Mouse (Mus musculus) B cell, adult 2 months (primary cell): ENCODE data around the gene Ankrd1.

Experiments used
- DNase-seq, 2 experiments: peaks; one replicate each; pipeline ENCODE4 v3.0.0; 2022

Gene Ankrd1

GRCm38 (mm10) chr19:36119783-36120471, at the start of gene Ankrd1:
Ankrd1 (minus strand) TSS chr19:36120099.
- no peak for DNase-seq

- no peak for DNase-seq
Observed at GRCm38 (mm10) chr19:36169101-36169500, 49.2 kb upstream of the Ankrd1 start.

GRCm38 (mm10) chr19:36168121-36168520, 48.2 kb upstream of the Ankrd1 start:
- no peak for DNase-seq

- no peak for DNase-seq
Observed at GRCm38 (mm10) chr19:36167291-36167896, 47.5 kb upstream of the Ankrd1 start.

GRCm38 (mm10) chr19:36166401-36167160, 46.7 kb upstream of the Ankrd1 start:
- no peak for DNase-seq

GRCm38 (mm10) chr19:36165351-36165750, 45.5 kb upstream of the Ankrd1 start:
- no peak for DNase-seq

- no peak for DNase-seq
Observed at GRCm38 (mm10) chr19:36150241-36151007, 30.5 kb upstream of the Ankrd1 start.

GRCm38 (mm10) chr19:36148578-36148977, 28.7 kb upstream of the Ankrd1 start:
- no peak for DNase-seq

- no peak for DNase-seq
Observed at GRCm38 (mm10) chr19:36143571-36143970, 23.7 kb upstream of the Ankrd1 start.

- no peak for DNase-seq
Observed at GRCm38 (mm10) chr19:36133731-36134130, 13.8 kb upstream of the Ankrd1 start.

- DNase-seq, result no peak
Observed at GRCm38 (mm10) chr19:36133064-36133463, 13.2 kb upstream of the Ankrd1 start.

- no peak for DNase-seq
Observed at GRCm38 (mm10) chr19:36131990-36132389, 12.1 kb upstream of the Ankrd1 start.

GRCm38 (mm10) chr19:36130181-36130580, 10.3 kb upstream of the Ankrd1 start:
- DNase-seq, result no peak

GRCm38 (mm10) chr19:36129643-36130042, 9.7 kb upstream of the Ankrd1 start:
- DNase-seq, result no peak

GRCm38 (mm10) chr19:36129213-36129612, 9.3 kb upstream of the Ankrd1 start:
- no peak for DNase-seq

- no peak for DNase-seq
Observed at GRCm38 (mm10) chr19:36128440-36128839, 8.5 kb upstream of the Ankrd1 start.

- DNase-seq, result no peak
Observed at GRCm38 (mm10) chr19:36124203-36124602, 4.3 kb upstream of the Ankrd1 start.

- no peak for DNase-seq
Observed at GRCm38 (mm10) chr19:36119219-36119618, 680 bp downstream of the Ankrd1 start.

- no peak for DNase-seq
Observed at GRCm38 (mm10) chr19:36116185-36116584, 3.7 kb downstream of the Ankrd1 start.

GRCm38 (mm10) chr19:36112007-36112406, 7.9 kb downstream of the Ankrd1 start:
- DNase-seq, result no peak

GRCm38 (mm10) chr19:36111054-36111895, 8.6 kb downstream of the Ankrd1 start:
- peak; percentile 7 to 9 for DNase-seq

GRCm38 (mm10) chr19:36110465-36110864, 9.4 kb downstream of the Ankrd1 start:
- DNase-seq, result no peak
